Mouse (Mus musculus): ENCODE data around the gene Neurl2.
"Not testable (repeated sequence)": the region's sequence is repeated elsewhere in the genome, so short reads cannot be mapped to it uniquely, and the experiment has no call there.

Gene Neurl2

GRCm38 (mm10) chr2:164833314-164833959 is at the start of gene Neurl2:
Gene Neurl2 (minus strand): TSS chr2:164833456.
- peak; percentile 86 to 93 for DNase-seq (ENCODE audit: low spot score in 2 of 2)

- no peak for DNase-seq (ENCODE audit: low spot score in 2 of 2)
Observed at GRCm38 (mm10) chr2:164882619-164883018, 49.4 kb upstream of the Neurl2 start.

GRCm38 (mm10) chr2:164879568-164880277 is 46.5 kb upstream of the Neurl2 start:
- peak; percentile 92 to 94 for DNase-seq (ENCODE audit: low spot score in 2 of 2)

- peak; percentile 90 to 94 for DNase-seq (ENCODE audit: low spot score in 2 of 2)
Observed at GRCm38 (mm10) chr2:164879228-164879567, 45.9 kb upstream of the Neurl2 start, which contains the start of gene Pcif1. Gene Pcif1 (plus strand): TSS chr2:164879304.

- no peak for DNase-seq (ENCODE audit: low spot score in 2 of 2)
Observed at GRCm38 (mm10) chr2:164878509-164879227, 45.4 kb upstream of the Neurl2 start.

- not testable (repeated sequence) for DNase-seq (ENCODE audit: low spot score in 2 of 2)
Observed at GRCm38 (mm10) chr2:164877376-164878215, 44.3 kb upstream of the Neurl2 start.

GRCm38 (mm10) chr2:164875648-164876047 is 42.4 kb upstream of the Neurl2 start:
- not testable (repeated sequence) for DNase-seq (ENCODE audit: low spot score in 2 of 2)

- DNase-seq (ENCODE audit: low spot score in 2 of 2) = no peak
Observed at GRCm38 (mm10) chr2:164874239-164874769, 41.0 kb upstream of the Neurl2 start.

- DNase-seq (ENCODE audit: low spot score in 2 of 2) = no peak
Observed at GRCm38 (mm10) chr2:164873621-164874020, 40.4 kb upstream of the Neurl2 start.

- DNase-seq (ENCODE audit: low spot score in 2 of 2) = no peak
Observed at GRCm38 (mm10) chr2:164871602-164872303, 38.5 kb upstream of the Neurl2 start.

- DNase-seq (ENCODE audit: low spot score in 2 of 2) = no peak
Observed at GRCm38 (mm10) chr2:164868491-164868890, 35.2 kb upstream of the Neurl2 start.

- no peak for DNase-seq (ENCODE audit: low spot score in 2 of 2)
Observed at GRCm38 (mm10) chr2:164867566-164867965, 34.3 kb upstream of the Neurl2 start.

GRCm38 (mm10) chr2:164866741-164867551 is 33.7 kb upstream of the Neurl2 start:
- DNase-seq (ENCODE audit: low spot score in 2 of 2) = peak; percentile 67 to 74

- DNase-seq (ENCODE audit: low spot score in 2 of 2) = no peak
Observed at GRCm38 (mm10) chr2:164864593-164864992, 31.3 kb upstream of the Neurl2 start.

- DNase-seq (ENCODE audit: low spot score in 2 of 2) = not testable (repeated sequence)
Observed at GRCm38 (mm10) chr2:164863411-164863810, 30.2 kb upstream of the Neurl2 start.

- peak; percentile 72 to 81 for DNase-seq (ENCODE audit: low spot score in 2 of 2)
Observed at GRCm38 (mm10) chr2:164862179-164862861, 29.1 kb upstream of the Neurl2 start.

GRCm38 (mm10) chr2:164861094-164861493 is 27.8 kb upstream of the Neurl2 start:
- DNase-seq (ENCODE audit: low spot score in 2 of 2) = no peak

- DNase-seq (ENCODE audit: low spot score in 2 of 2) = no peak
Observed at GRCm38 (mm10) chr2:164859640-164860432, 26.6 kb upstream of the Neurl2 start.
